Mouse (Mus musculus) limb, embryonic 10.5 days (tissue): ENCODE measurements around the gene Slc2a1. TPM values are rescaled to one million over a fixed set of nuclear protein-coding genes. Genes with fewer than 3 reads are reported as not detected.

ENCODE experiments used
- DNase-seq: peaks from one replicate; pipeline ENCODE4 v3.0.0-alpha.2; 2017; ENCODE audit warnings: low spot score
- H3K27ac ChIP-seq: fragments of 300-500 bp; sonication (generic); 2 replicates; pipeline ENCODE4 v1.5.1; 2016; ENCODE audit warnings: mild to moderate bottlenecking
- H3K27me3 ChIP-seq: fragments of 300-500 bp; sonication (generic); 2 replicates; pipeline ENCODE4 v1.6.1; 2016; ENCODE audit warnings: low read depth, mild to moderate bottlenecking; ENCODE audit not compliant: poor library complexity, severe bottlenecking
- H3K36me3 ChIP-seq: fragments of 300-500 bp; sonication (generic); 2 replicates; pipeline ENCODE4 v1.6.1; 2016; ENCODE audit warnings: mild to moderate bottlenecking, moderate library complexity
- H3K4me1 ChIP-seq: fragments of 300-500 bp; sonication (generic); 2 replicates; pipeline ENCODE4 v1.6.1; 2016
- H3K4me3 ChIP-seq: fragments of 300-500 bp; sonication (generic); 2 replicates; pipeline ENCODE4 v1.5.1; 2016; ENCODE audit warnings: mild to moderate bottlenecking, moderate library complexity
- H3K9me3 ChIP-seq: fragments of 300-500 bp; sonication (generic); replicated peaks from 2 replicates; pipeline ENCODE4 v1.6.1; 2016; ENCODE audit warnings: mild to moderate bottlenecking
- WGBS: fragments of 180-500 bp; shearing (Covaris S2); methylation state at CpG from one replicate; pipeline ENCODE4 v1.1.7; 2016; 5-methylcytosine and 5-hydroxymethylcytosine counted together
- polyA plus RNA-seq: library from polyadenylated mRNA; unstranded; fragments of >200 nt; fragmentation: Nextera tagmentation; extraction: Ambion mirVana; gene quantifications from 2 replicates; pipeline ENCODE4 v1.2.1, GENCODE M21; 2016

Slc2a1 gene
- polyA plus RNA-seq, 1 experiment from 2014 or later: 110 TPM

- no peak for DNase-seq
- WGBS: 75% methylated on average over 10 of the region's 10 CpGs
- Histone ChIP-seq H3K4me1 (peaks cover 14% of the 10 kb centered on the region), H3K27me3 (no peaks in the 10 kb centered on the region), H3K27ac (no peak overlapping the region), H3K36me3 (peaks cover 22% of the 10 kb centered on the region), H3K4me3 (no peak overlapping the region), H3K9me3 (no peaks in the 10 kb centered on the region)
Observed at GRCm38 (mm10) chr4:119141191-119141590, 32.7 kb downstream of the Slc2a1 start.

- peak overlapping the region; percentile 41 for H3K4me3 ChIP-seq
- no peaks in the 10 kb centered on the region for H3K9me3 ChIP-seq
- peaks cover 10% of the 10 kb centered on the region for H3K36me3 ChIP-seq
- H3K27me3 ChIP-seq: no peaks in the 10 kb centered on the region
- peak; percentile 77 for DNase-seq
- H3K27ac ChIP-seq: peak overlapping the region; percentile 66
- H3K4me1 ChIP-seq: peaks cover 14% of the 10 kb centered on the region
- 28% methylated on average over 24 of the region's 24 CpGs for WGBS
Observed at GRCm38 (mm10) chr4:119142230-119142871, 33.8 kb downstream of the Slc2a1 start.

- Histone ChIP-seq H3K4me1 (peaks cover 3% of the 10 kb centered on the region), H3K27ac (no peak overlapping the region), H3K36me3 (no peaks in the 10 kb centered on the region), H3K9me3 (no peaks in the 10 kb centered on the region), H3K4me3 (no peak overlapping the region), H3K27me3 (no peaks in the 10 kb centered on the region)
- no peak for DNase-seq
- 90% methylated on average over 7 of the region's 7 CpGs for WGBS
Observed at GRCm38 (mm10) chr4:119146816-119147215, 38.3 kb downstream of the Slc2a1 start.

- WGBS: 84% methylated on average over 5 of the region's 5 CpGs
- Histone ChIP-seq H3K9me3 (no peaks in the 10 kb centered on the region), H3K4me1 (peaks cover 2% of the 10 kb centered on the region), H3K4me3 (no peak overlapping the region), H3K27me3 (no peaks in the 10 kb centered on the region), H3K36me3 (no peaks in the 10 kb centered on the region), H3K27ac (no peak overlapping the region)
- no peak for DNase-seq
Observed at GRCm38 (mm10) chr4:119147347-119147746, 38.8 kb downstream of the Slc2a1 start.

GRCm38 (mm10) chr4:119148741-119149140 lies 40.2 kb downstream of the Slc2a1 start:
- H3K9me3 ChIP-seq: no peaks in the 10 kb centered on the region
- DNase-seq: no peak
- H3K27ac ChIP-seq: no peak overlapping the region
- no peaks in the 10 kb centered on the region for H3K27me3 ChIP-seq
- no peaks in the 10 kb centered on the region for H3K4me1 ChIP-seq
- 87% methylated on average over 11 of the region's 11 CpGs for WGBS
- no peak overlapping the region for H3K4me3 ChIP-seq
- H3K36me3 ChIP-seq: no peaks in the 10 kb centered on the region

GRCm38 (mm10) chr4:119157186-119157585 lies 48.7 kb downstream of the Slc2a1 start:
- H3K9me3 ChIP-seq: no peaks in the 10 kb centered on the region
- H3K4me3 ChIP-seq: no peak overlapping the region
- no peaks in the 10 kb centered on the region for H3K36me3 ChIP-seq
- DNase-seq: peak; percentile 57
- 44% methylated on average over 2 of the region's 2 CpGs for WGBS
- no peaks in the 10 kb centered on the region for H3K27me3 ChIP-seq
- no peaks in the 10 kb centered on the region for H3K4me1 ChIP-seq
- no peak overlapping the region for H3K27ac ChIP-seq

- WGBS: 82% methylated on average over 5 of the region's 5 CpGs
- Histone ChIP-seq H3K4me1 (no peaks in the 10 kb centered on the region), H3K4me3 (no peak overlapping the region), H3K27ac (no peak overlapping the region), H3K9me3 (no peaks in the 10 kb centered on the region), H3K27me3 (no peaks in the 10 kb centered on the region), H3K36me3 (no peaks in the 10 kb centered on the region)
- no peak for DNase-seq
Observed at GRCm38 (mm10) chr4:119157891-119158290, 49.4 kb downstream of the Slc2a1 start.

- Histone ChIP-seq H3K4me1 (no peaks in the 10 kb centered on the region), H3K36me3 (no peaks in the 10 kb centered on the region), H3K9me3 (no peaks in the 10 kb centered on the region), H3K27ac (no peak overlapping the region), H3K4me3 (no peak overlapping the region), H3K27me3 (no peaks in the 10 kb centered on the region)
- no peak for DNase-seq
- WGBS: 81% methylated on average over 3 of the region's 3 CpGs
Observed at GRCm38 (mm10) chr4:119161358-119161757, 52.8 kb downstream of the Slc2a1 start.

- Histone ChIP-seq H3K36me3 (peaks cover 3% of the 10 kb centered on the region; the same call in 1 of the 2 replicates), H3K27me3 (no peaks in the 10 kb centered on the region), H3K27ac (no peak overlapping the region), H3K4me1 (no peaks in the 10 kb centered on the region), H3K9me3 (no peaks in the 10 kb centered on the region), H3K4me3 (no peak overlapping the region)
- WGBS: 84% methylated on average over 4 of the region's 4 CpGs
- no peak for DNase-seq
Observed at GRCm38 (mm10) chr4:119162990-119163389, 54.5 kb downstream of the Slc2a1 start.

- Histone ChIP-seq H3K4me3 (no peak overlapping the region), H3K27me3 (no peaks in the 10 kb centered on the region), H3K4me1 (no peaks in the 10 kb centered on the region), H3K36me3 (peaks cover 31% of the 10 kb centered on the region), H3K27ac (no peak overlapping the region), H3K9me3 (no peaks in the 10 kb centered on the region)
- no peak for DNase-seq
- 77% methylated on average over 7 of the region's 7 CpGs for WGBS
Observed at GRCm38 (mm10) chr4:119165916-119166315, 57.4 kb downstream of the Slc2a1 start.

GRCm38 (mm10) chr4:119167068-119167467 lies 58.6 kb downstream of the Slc2a1 start:
- DNase-seq: no peak
- no peaks in the 10 kb centered on the region for H3K27me3 ChIP-seq
- H3K9me3 ChIP-seq: no peaks in the 10 kb centered on the region
- no peak overlapping the region for H3K27ac ChIP-seq
- H3K4me3 ChIP-seq: no peak overlapping the region
- H3K4me1 ChIP-seq: peaks cover under 1% of the 10 kb centered on the region; the same call in 1 of the 2 replicates
- H3K36me3 ChIP-seq: peaks cover 35% of the 10 kb centered on the region
- WGBS: 84% methylated on average over 4 of the region's 4 CpGs

- H3K36me3 ChIP-seq: peaks cover 35% of the 10 kb centered on the region
Observed at GRCm38 (mm10) chr4:119167663-119168062, 59.2 kb downstream of the Slc2a1 start.

GRCm38 (mm10) chr4:119172919-119173650 lies 64.6 kb downstream of the Slc2a1 start:
- peak overlapping the region; percentile 89 for H3K27ac ChIP-seq
- no peak for DNase-seq
- WGBS: 49% methylated on average over 18 of the region's 18 CpGs

More at GRCm38 (mm10) chr4:119167663-119168062, 59.2 kb downstream of the Slc2a1 start:
- H3K4me1 ChIP-seq: peaks cover 6% of the 10 kb centered on the region
- no peaks in the 10 kb centered on the region for H3K9me3 ChIP-seq
- no peak overlapping the region for H3K4me3 ChIP-seq
- DNase-seq: peak; percentile 84
- no peak overlapping the region for H3K27ac ChIP-seq
- no peaks in the 10 kb centered on the region for H3K27me3 ChIP-seq
- WGBS: 10% methylated on average over 4 of the region's 4 CpGs

More at GRCm38 (mm10) chr4:119172919-119173650, 64.6 kb downstream of the Slc2a1 start:
- H3K27me3 ChIP-seq: no peaks in the 10 kb centered on the region
- peak overlapping the region; percentile 77 for H3K4me3 ChIP-seq
- peaks cover 17% of the 10 kb centered on the region for H3K4me1 ChIP-seq
- no peaks in the 10 kb centered on the region for H3K9me3 ChIP-seq
- H3K36me3 ChIP-seq: peaks cover 32% of the 10 kb centered on the region
